Mouse (Mus musculus): ENCODE data around the gene Ercc6. TPM values are rescaled to one million over a fixed set of nuclear protein-coding genes. Genes with fewer than 3 reads are reported as not detected.

Gene Ercc6
- polyA plus RNA-seq, 1 experiment from 2014 or later, result 8.4 TPM

GRCm38 (mm10) chr14:32543075-32543474 lies 29.8 kb downstream of the Ercc6 start:
- H3K27ac ChIP-seq (replicated peaks), result no peak overlapping the region
- DNase-seq (ENCODE audit: low spot score) (no peak), ATAC-seq (ENCODE audit: low FRiP score, low TSS enrichment) (no peak)
- H3K27me3 ChIP-seq (ENCODE audit: control insufficient read depth, insufficient read depth, low read length), result no peaks in the 10 kb centered on the region
- H3K9ac ChIP-seq (ENCODE audit: low read length), result no peak overlapping the region
- H3K9me3 ChIP-seq (ENCODE audit: control insufficient read depth, low read length), result no peaks in the 10 kb centered on the region
- H3K4me2 ChIP-seq (replicated peaks; ENCODE audit: low read depth), result no peak overlapping the region
- H3K4me3 ChIP-seq (ENCODE audit: low read depth, low read length), result no peak overlapping the region
- TF ChIP-seq CTCF (IDR thresholded peaks at IDR 0.05; ENCODE audit: low read depth), result peak; percentile 24
- TF ChIP-seq EP300 (optimal IDR thresholded peaks at IDR 0.05), result no peak
- H3K36me3 ChIP-seq (ENCODE audit: control insufficient read depth, insufficient read depth, low read length), result peaks cover 3% of the 10 kb centered on the region; the same call in 1 of the 2 replicates
- H3K4me1 ChIP-seq (replicated peaks; ENCODE audit: control insufficient read depth, insufficient read depth), result no peaks in the 10 kb centered on the region

DNA sequence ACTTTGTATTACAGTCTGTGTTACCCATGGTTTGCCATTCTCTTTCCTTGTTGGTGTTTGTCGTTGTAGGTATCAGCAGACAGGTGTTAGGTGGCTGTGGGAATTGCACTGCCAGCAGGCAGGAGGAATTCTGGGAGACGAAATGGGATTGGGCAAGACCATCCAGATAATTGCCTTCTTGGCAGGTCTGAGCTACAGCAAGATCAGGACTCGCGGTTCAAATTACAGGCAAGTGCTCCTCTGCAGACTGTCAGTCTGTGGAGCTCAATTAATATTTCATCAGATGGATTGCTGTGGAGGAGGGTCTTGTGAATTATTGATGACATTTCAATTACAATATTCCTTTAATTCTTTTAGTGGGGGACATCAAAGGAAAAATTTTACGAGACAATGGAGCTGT lies 33.4 kb downstream of the Ercc6 start:
- Histone ChIP-seq H3K27me3 (ENCODE audit: control insufficient read depth, insufficient read depth, low read length) (no peaks in the 10 kb centered on the region), H3K27ac (replicated peaks) (no peak overlapping the region), H3K36me3 (ENCODE audit: control insufficient read depth, insufficient read depth, low read length) (peaks cover 3% of the 10 kb centered on the region; the same call in 1 of the 2 replicates), H3K4me3 (ENCODE audit: low read depth, low read length) (no peak overlapping the region), H3K4me2 (replicated peaks; ENCODE audit: low read depth) (no peak overlapping the region), H3K4me1 (replicated peaks; ENCODE audit: control insufficient read depth, insufficient read depth) (no peaks in the 10 kb centered on the region), H3K9me3 (ENCODE audit: control insufficient read depth, low read length) (no peaks in the 10 kb centered on the region), H3K9ac (ENCODE audit: low read length) (no peak overlapping the region)
- 78% methylated on average over 5 of the region's 5 CpGs for WGBS
- DNase-seq (ENCODE audit: low spot score) (no peak), ATAC-seq (ENCODE audit: low FRiP score, low TSS enrichment) (no peak)
- TF ChIP-seq EP300 (optimal IDR thresholded peaks at IDR 0.05), result no peak

DNA sequence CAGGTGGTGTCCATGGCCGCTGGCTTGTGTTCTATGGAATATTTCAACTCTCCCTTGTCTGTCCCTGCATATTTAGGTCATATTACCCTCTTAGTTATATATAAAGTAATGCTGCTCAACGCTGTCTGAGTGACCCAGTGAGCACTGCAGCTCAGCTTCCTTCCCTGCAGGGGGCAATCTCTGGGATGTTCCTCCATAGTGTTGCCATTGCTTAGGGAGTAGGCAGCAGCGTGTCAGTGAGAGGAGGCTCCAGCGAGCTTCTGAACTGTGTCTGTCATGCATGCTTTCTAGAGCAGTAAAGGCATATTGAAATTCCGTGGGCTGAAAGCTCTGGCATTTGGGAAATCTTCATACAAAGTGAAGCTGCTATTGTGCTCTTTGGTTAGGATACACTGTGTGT lies 38.5 kb downstream of the Ercc6 start:
- H3K4me3 ChIP-seq (ENCODE audit: low read depth, low read length), result no peak overlapping the region
- H3K4me1 ChIP-seq (replicated peaks; ENCODE audit: control insufficient read depth, insufficient read depth), result no peaks in the 10 kb centered on the region
- DNase-seq (ENCODE audit: low spot score) (no peak), ATAC-seq (ENCODE audit: low FRiP score, low TSS enrichment) (no peak)
- no peaks in the 10 kb centered on the region for H3K9me3 ChIP-seq (ENCODE audit: control insufficient read depth, low read length)
- no peaks in the 10 kb centered on the region for H3K36me3 ChIP-seq (ENCODE audit: control insufficient read depth, insufficient read depth, low read length)
- no peak overlapping the region for H3K4me2 ChIP-seq (replicated peaks; ENCODE audit: low read depth)
- H3K27ac ChIP-seq (replicated peaks), result no peak overlapping the region
- 81% methylated on average over 5 of the region's 5 CpGs for WGBS
- TF ChIP-seq EP300 (optimal IDR thresholded peaks at IDR 0.05) (no peak), CTCF (IDR thresholded peaks at IDR 0.05; ENCODE audit: low read depth) (peak; percentile 27)
- H3K9ac ChIP-seq (ENCODE audit: low read length), result no peak overlapping the region
- no peaks in the 10 kb centered on the region for H3K27me3 ChIP-seq (ENCODE audit: control insufficient read depth, insufficient read depth, low read length)

DNA sequence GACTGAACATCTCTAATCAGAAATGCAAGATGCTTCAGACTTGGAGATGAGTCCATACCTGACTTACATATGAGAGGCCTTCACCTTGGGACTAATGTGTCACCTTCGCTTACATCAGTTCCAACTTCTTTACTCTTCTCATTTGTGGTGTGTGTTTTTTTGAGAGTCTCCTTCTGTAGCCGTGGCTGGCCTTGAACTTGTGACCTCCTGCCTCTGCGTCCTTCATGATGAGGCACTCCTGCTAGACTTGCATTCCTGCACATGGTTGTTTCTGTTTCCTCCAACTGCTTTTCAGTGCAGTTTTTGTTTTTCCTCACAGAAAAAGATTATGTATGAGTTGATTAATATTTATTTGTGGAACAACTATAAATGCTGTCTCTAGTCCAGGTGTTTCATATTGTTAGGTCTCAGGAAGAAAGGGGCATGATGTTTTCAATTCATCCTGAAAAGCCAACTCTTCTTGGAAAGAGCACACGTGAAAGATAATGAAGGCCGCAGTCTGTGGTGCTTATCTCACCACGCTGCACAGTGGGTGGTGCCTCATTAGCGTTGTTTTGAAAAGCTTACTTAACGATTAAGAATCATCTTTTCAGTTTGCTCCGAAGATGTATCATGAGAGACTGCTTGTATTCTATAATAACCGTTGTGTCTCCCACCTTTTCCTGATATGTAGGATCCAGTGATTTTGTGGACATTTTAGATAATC lies 40.0 kb downstream of the Ercc6 start:
- Histone ChIP-seq H3K36me3 (ENCODE audit: control insufficient read depth, insufficient read depth, low read length) (no peaks in the 10 kb centered on the region), H3K9ac (ENCODE audit: low read length) (no peak overlapping the region), H3K27me3 (ENCODE audit: control insufficient read depth, insufficient read depth, low read length) (no peaks in the 10 kb centered on the region), H3K4me3 (ENCODE audit: low read depth, low read length) (no peak overlapping the region), H3K4me1 (replicated peaks; ENCODE audit: control insufficient read depth, insufficient read depth) (no peaks in the 10 kb centered on the region), H3K9me3 (ENCODE audit: control insufficient read depth, low read length) (no peaks in the 10 kb centered on the region), H3K27ac (replicated peaks) (no peak overlapping the region), H3K4me2 (replicated peaks; ENCODE audit: low read depth) (no peak overlapping the region)
- TF ChIP-seq CTCF (IDR thresholded peaks at IDR 0.05; ENCODE audit: low read depth) (no peak), EP300 (optimal IDR thresholded peaks at IDR 0.05) (no peak)
- WGBS, result 79% methylated on average over 10 of the region's 10 CpGs
- ATAC-seq (ENCODE audit: low FRiP score, low TSS enrichment) (no peak), DNase-seq (ENCODE audit: low spot score) (no peak)

- H3K4me3 ChIP-seq (ENCODE audit: low read depth, low read length), result no peak overlapping the region
- 70% methylated on average over 8 of the region's 8 CpGs for WGBS
- TF ChIP-seq CTCF (IDR thresholded peaks at IDR 0.05; ENCODE audit: low read depth), result no peak
- TF ChIP-seq EP300 (optimal IDR thresholded peaks at IDR 0.05), result no peak
- no peaks in the 10 kb centered on the region for H3K9me3 ChIP-seq (ENCODE audit: control insufficient read depth, low read length)
- H3K4me2 ChIP-seq (replicated peaks; ENCODE audit: low read depth), result no peak overlapping the region
- DNase-seq (ENCODE audit: low spot score), result no peak
- no peak for ATAC-seq (ENCODE audit: low FRiP score, low TSS enrichment)
- H3K36me3 ChIP-seq (ENCODE audit: control insufficient read depth, insufficient read depth, low read length), result 0 out of 2 replicates have a peak, but pooled peaks cover under 1% of the 10 kb centered on the region
- H3K27ac ChIP-seq (replicated peaks), result no peak overlapping the region
- H3K4me1 ChIP-seq (replicated peaks; ENCODE audit: control insufficient read depth, insufficient read depth), result no peaks in the 10 kb centered on the region
- no peak overlapping the region for H3K9ac ChIP-seq (ENCODE audit: low read length)
- H3K27me3 ChIP-seq (ENCODE audit: control insufficient read depth, insufficient read depth, low read length), result no peaks in the 10 kb centered on the region
These were observed 41.7 kb downstream of the Ercc6 start for GRCm38 (mm10) chr14:32554860-32555526.

DNA sequence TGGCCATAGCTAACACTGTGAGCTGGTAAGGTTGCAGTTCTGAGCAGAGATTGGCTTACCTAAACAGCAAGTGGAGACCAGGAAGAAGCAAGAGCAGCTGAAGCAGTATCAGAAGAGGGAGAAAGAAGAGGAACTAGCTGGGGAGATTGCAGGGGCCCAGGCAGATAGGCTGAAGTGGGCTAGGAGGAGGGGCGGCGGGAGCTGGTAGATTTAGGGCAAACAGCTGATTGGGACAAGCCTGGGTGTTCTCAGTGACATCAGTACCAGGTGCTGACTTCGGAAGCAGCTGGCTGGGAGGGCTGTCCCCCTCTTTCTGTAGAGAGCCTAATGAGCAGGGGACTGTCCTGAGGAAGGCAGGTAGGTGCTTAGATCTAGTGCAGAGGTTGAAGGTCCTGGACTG lies 48.1 kb downstream of the Ercc6 start:
- WGBS, result 98% methylated on average over 3 of the region's 3 CpGs
- H3K27ac ChIP-seq (replicated peaks), result no peak overlapping the region
- no peak for ATAC-seq (ENCODE audit: low FRiP score, low TSS enrichment)
- H3K36me3 ChIP-seq (ENCODE audit: control insufficient read depth, insufficient read depth, low read length), result peaks cover 14% of the 10 kb centered on the region; the same call in 1 of the 2 replicates
- no peak overlapping the region for H3K4me3 ChIP-seq (ENCODE audit: low read depth, low read length)
- H3K9ac ChIP-seq (ENCODE audit: low read length), result no peak overlapping the region
- H3K4me1 ChIP-seq (replicated peaks; ENCODE audit: control insufficient read depth, insufficient read depth), result no peaks in the 10 kb centered on the region
- no peak for TF ChIP-seq EP300 (optimal IDR thresholded peaks at IDR 0.05)
- H3K4me2 ChIP-seq (replicated peaks; ENCODE audit: low read depth), result no peak overlapping the region
- H3K27me3 ChIP-seq (ENCODE audit: control insufficient read depth, insufficient read depth, low read length), result no peaks in the 10 kb centered on the region
- no peak for DNase-seq (ENCODE audit: low spot score)
- no peaks in the 10 kb centered on the region for H3K9me3 ChIP-seq (ENCODE audit: control insufficient read depth, low read length)

Measured in stomach, postnatal 0 days (tissue).